Mouse (Mus musculus): ENCODE measurements around the gene Atf4. TPM values are rescaled to one million over a fixed set of nuclear protein-coding genes. Genes with fewer than 3 reads are reported as not detected.

The Atf4 gene
- polyA plus RNA-seq, 1 experiment from 2014 or later = 121 TPM

DNA sequence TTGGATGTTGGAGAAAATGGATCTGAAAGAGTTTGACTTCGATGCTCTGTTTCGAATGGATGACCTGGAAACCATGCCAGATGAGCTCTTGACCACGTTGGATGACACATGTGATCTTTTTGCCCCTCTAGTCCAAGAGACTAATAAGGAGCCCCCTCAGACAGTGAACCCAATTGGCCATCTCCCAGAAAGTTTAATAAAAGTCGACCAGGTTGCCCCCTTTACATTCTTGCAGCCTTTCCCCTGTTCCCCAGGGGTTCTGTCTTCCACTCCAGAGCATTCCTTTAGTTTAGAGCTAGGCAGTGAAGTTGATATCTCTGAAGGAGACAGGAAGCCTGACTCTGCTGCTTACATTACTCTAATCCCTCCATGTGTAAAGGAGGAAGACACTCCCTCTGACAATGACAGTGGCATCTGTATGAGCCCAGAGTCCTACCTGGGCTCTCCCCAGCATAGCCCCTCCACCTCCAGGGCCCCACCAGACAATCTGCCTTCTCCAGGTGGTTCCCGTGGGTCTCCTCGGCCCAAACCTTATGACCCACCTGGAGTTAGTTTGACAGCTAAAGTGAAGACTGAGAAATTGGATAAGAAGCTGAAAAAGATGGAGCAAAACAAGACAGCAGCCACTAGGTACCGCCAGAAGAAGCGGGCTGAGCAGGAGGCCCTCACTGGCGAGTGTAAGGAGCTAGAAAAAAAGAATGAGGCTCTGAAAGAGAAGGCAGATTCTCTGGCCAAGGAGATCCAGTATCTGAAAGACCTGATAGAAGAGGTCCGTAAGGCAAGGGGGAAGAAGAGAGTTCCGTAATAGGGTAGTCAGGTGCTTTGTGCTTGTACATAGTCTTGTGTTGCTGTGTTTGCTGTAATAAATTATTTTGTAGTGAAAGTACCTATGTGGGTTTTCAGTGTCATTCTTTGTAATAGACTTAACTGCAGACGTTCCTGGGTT, 1.9 kb downstream of the Atf4 start:
- WGBS = 49% methylated on average over 12 of the region's 12 CpGs
- H3K27ac ChIP-seq (ENCODE audit: low read length) = peak overlapping the region; percentile 98
- H3K4me2 ChIP-seq (ENCODE audit: low read depth, low read length) = peak overlapping the region; percentile 95

GRCm38 (mm10) chr15:80257602-80258239, 2.7 kb downstream of the Atf4 start:
- peaks cover 25% of the 10 kb centered on the region for H3K4me1 ChIP-seq (replicated peaks; ENCODE audit: control insufficient read depth, insufficient read depth, low read length)
- WGBS = 20% methylated on average over 4 of the region's 4 CpGs
- peaks cover 26% of the 10 kb centered on the region for H3K36me3 ChIP-seq (ENCODE audit: control insufficient read depth, insufficient read depth, low read length)
- no peak overlapping the region for H3K9ac ChIP-seq (ENCODE audit: low read length)
- no peak for ATAC-seq (ENCODE audit: low read depth)
- H3K27me3 ChIP-seq (ENCODE audit: control insufficient read depth, insufficient read depth, low read depth, low read length) = no peaks in the 10 kb centered on the region
- 0 out of 2 replicates have a peak overlapping the region, but pooled peaks have one; percentile 2 for H3K4me3 ChIP-seq (ENCODE audit: low read length)
- H3K9me3 ChIP-seq (ENCODE audit: control insufficient read depth, low read length) = no peaks in the 10 kb centered on the region
- H3K4me2 ChIP-seq (ENCODE audit: low read depth, low read length) = peak overlapping the region; percentile 95
- peak overlapping the region; percentile 48 for H3K27ac ChIP-seq (ENCODE audit: low read length)

More for the DNA sequence above, 1.9 kb downstream of the Atf4 start:
- H3K9me3 ChIP-seq (ENCODE audit: control insufficient read depth, low read length) = no peaks in the 10 kb centered on the region
- H3K4me3 ChIP-seq (ENCODE audit: low read length) = peak overlapping the region; percentile 99
- H3K4me1 ChIP-seq (replicated peaks; ENCODE audit: control insufficient read depth, insufficient read depth, low read length) = peaks cover 25% of the 10 kb centered on the region
- peak overlapping the region; percentile 100 for H3K9ac ChIP-seq (ENCODE audit: low read length)
- peaks cover 26% of the 10 kb centered on the region for H3K36me3 ChIP-seq (ENCODE audit: control insufficient read depth, insufficient read depth, low read length)
- no peak for ATAC-seq (ENCODE audit: low read depth)
- no peaks in the 10 kb centered on the region for H3K27me3 ChIP-seq (ENCODE audit: control insufficient read depth, insufficient read depth, low read depth, low read length)

- Histone ChIP-seq H3K27me3 (ENCODE audit: control insufficient read depth, insufficient read depth, low read depth, low read length) (no peaks in the 10 kb centered on the region), H3K4me1 (replicated peaks; ENCODE audit: control insufficient read depth, insufficient read depth, low read length) (peaks cover 31% of the 10 kb centered on the region), H3K4me2 (ENCODE audit: low read depth, low read length) (no peak overlapping the region), H3K9me3 (ENCODE audit: control insufficient read depth, low read length) (no peaks in the 10 kb centered on the region), H3K36me3 (ENCODE audit: control insufficient read depth, insufficient read depth, low read length) (peaks cover 26% of the 10 kb centered on the region), H3K4me3 (ENCODE audit: low read length) (0 out of 2 replicates have a peak overlapping the region, but pooled peaks have one; percentile 2), H3K27ac (ENCODE audit: low read length) (peak overlapping the region; percentile 48), H3K9ac (ENCODE audit: low read length) (no peak overlapping the region)
- 55% methylated on average over 11 of the region's 11 CpGs for WGBS
- ATAC-seq (ENCODE audit: low read depth) = no peak
Observed at GRCm38 (mm10) chr15:80258240-80259170, 3.5 kb downstream of the Atf4 start.

DNA sequence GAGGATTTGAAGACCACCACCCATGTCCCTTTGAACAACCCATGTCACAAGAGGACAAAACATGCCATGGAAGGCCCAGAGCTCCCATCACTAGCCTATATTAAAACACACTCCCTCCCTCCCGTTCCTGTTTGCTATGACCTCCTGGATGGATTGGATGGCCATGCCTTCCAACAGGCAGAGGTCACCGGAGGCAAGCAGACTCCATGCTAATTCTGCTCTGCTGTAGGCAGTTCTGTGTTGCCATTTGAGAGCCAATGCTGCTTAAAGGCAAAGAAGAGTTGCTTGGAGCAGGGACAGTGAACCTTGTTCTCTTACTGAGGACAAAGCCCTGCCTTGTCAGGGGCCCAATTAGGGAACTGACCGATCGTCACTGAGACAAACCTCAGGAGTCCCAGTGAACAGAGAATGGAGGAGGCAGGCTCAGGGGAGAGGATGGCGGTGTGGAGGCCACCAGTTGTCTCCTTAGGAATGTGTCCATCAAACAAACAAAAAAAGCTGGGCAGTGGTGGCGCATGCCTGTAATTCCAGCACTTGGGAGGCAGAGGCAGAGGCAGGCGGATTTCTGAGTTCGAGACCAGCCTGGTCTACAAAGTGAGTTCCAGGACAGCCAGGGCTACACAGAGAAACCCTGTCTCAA, 4.5 kb downstream of the Atf4 start:
- peaks cover 23% of the 10 kb centered on the region for H3K4me1 ChIP-seq (replicated peaks; ENCODE audit: control insufficient read depth, insufficient read depth, low read length)
- no peak for ATAC-seq (ENCODE audit: low read depth)
- H3K9ac ChIP-seq (ENCODE audit: low read length) = no peak overlapping the region
- H3K4me3 ChIP-seq (ENCODE audit: low read length) = no peak overlapping the region
- H3K27me3 ChIP-seq (ENCODE audit: control insufficient read depth, insufficient read depth, low read depth, low read length) = no peaks in the 10 kb centered on the region
- peaks cover 26% of the 10 kb centered on the region for H3K36me3 ChIP-seq (ENCODE audit: control insufficient read depth, insufficient read depth, low read length)
- 0 out of 2 replicates have a peak overlapping the region, but pooled peaks have one; percentile 20 for H3K27ac ChIP-seq (ENCODE audit: low read length)
- no peak overlapping the region for H3K4me2 ChIP-seq (ENCODE audit: low read depth, low read length)
- no peaks in the 10 kb centered on the region for H3K9me3 ChIP-seq (ENCODE audit: control insufficient read depth, low read length)
- WGBS = 73% methylated on average over 8 of the region's 8 CpGs

DNA sequence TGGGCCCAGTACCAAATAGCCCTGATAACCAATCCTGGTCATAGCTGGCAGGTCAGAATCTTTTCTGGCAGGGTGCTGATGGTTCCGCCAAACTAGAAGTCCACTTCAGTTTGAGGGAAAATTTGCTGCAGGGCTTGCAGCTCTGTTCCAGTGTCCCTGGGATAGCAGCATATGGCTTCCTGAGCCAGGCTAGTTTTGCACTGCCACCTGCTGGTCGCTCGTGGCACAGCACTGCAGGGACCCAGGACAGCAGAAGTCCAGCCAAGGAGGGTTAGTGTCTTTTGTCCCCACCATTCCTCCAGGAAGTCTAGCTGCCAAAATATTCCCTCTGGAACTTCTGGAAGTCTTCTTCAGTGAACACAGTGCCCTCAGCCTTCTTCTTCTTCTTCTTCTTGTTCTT, 5.7 kb downstream of the Atf4 start:
- no peak for ATAC-seq (ENCODE audit: low read depth)
- no peaks in the 10 kb centered on the region for H3K9me3 ChIP-seq (ENCODE audit: control insufficient read depth, low read length)
- no peak overlapping the region for H3K9ac ChIP-seq (ENCODE audit: low read length)
- 8% methylated on average over 3 of the region's 3 CpGs for WGBS
- no peak overlapping the region for H3K27ac ChIP-seq (ENCODE audit: low read length)
- peaks cover 26% of the 10 kb centered on the region for H3K36me3 ChIP-seq (ENCODE audit: control insufficient read depth, insufficient read depth, low read length)
- peaks cover 25% of the 10 kb centered on the region for H3K4me1 ChIP-seq (replicated peaks; ENCODE audit: control insufficient read depth, insufficient read depth, low read length)
- no peak overlapping the region for H3K4me2 ChIP-seq (ENCODE audit: low read depth, low read length)
- H3K27me3 ChIP-seq (ENCODE audit: control insufficient read depth, insufficient read depth, low read depth, low read length) = no peaks in the 10 kb centered on the region
- H3K4me3 ChIP-seq (ENCODE audit: low read length) = no peak overlapping the region

- H3K4me1 ChIP-seq (replicated peaks; ENCODE audit: control insufficient read depth, insufficient read depth, low read length) = peaks cover 25% of the 10 kb centered on the region
- no peak overlapping the region for H3K4me3 ChIP-seq (ENCODE audit: low read length)
- H3K4me2 ChIP-seq (ENCODE audit: low read depth, low read length) = no peak overlapping the region
- 73% methylated on average over 7 of the region's 7 CpGs for WGBS
- no peaks in the 10 kb centered on the region for H3K27me3 ChIP-seq (ENCODE audit: control insufficient read depth, insufficient read depth, low read depth, low read length)
- peaks cover 25% of the 10 kb centered on the region for H3K36me3 ChIP-seq (ENCODE audit: control insufficient read depth, insufficient read depth, low read length)
- H3K9me3 ChIP-seq (ENCODE audit: control insufficient read depth, low read length) = no peaks in the 10 kb centered on the region
- H3K27ac ChIP-seq (ENCODE audit: low read length) = no peak overlapping the region
- no peak overlapping the region for H3K9ac ChIP-seq (ENCODE audit: low read length)
- ATAC-seq (ENCODE audit: low read depth) = no peak
Observed at GRCm38 (mm10) chr15:80261100-80261499, 6.1 kb downstream of the Atf4 start.

DNA sequence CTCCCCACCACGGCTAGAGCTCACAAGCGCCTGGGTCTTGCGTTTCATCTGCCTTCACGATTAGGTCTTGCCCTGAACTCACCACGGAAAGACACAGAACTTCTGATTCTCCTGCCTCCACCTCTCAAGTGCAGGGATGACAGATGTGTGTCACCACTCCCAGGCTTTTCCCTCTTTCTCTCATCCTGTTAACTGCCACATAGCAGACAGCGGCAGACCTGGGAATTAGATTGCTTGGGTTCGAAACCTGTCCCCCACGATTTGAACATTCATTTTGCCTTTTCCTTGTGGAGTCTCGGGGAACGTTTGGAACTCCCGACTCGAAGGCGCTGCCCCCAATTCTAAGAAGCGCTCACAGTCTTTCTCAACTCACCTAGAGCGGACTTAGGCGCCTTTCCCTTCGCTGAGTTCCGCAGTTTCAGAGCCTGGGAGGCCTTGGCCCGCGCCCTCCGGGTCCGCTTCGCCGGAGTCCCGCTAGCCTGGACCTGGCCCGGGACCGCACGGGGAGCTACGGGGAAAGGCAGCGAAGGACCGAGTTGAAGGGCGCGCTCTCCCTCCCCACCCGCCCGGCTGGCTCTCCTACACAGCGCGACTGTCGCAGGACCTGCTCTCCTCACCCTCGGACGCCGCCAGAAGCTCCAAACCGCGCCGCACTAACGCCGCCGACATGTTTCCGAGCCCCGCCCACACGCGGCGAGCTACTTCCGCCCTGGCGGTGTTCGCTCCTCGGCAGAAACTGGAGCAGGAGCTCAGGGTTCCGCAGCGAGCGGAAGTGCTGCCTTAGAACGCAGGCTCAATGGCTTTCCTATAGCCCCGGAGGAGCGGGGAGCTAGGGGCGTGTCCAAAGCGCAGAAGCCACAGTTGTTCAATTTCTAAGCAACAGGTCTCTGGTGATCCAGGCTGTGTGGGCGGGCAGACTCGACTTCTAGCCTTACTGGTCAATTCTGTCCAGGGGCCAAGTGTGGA, 8.9 kb downstream of the Atf4 start, which contains the start of gene Rps19bp1:
Rps19bp1 (minus strand) TSS at position 706 of the 966 bp plus-strand sequence.
- Histone ChIP-seq H3K9me3 (ENCODE audit: control insufficient read depth, low read length) (no peaks in the 10 kb centered on the region), H3K27me3 (ENCODE audit: control insufficient read depth, insufficient read depth, low read depth, low read length) (no peaks in the 10 kb centered on the region), H3K36me3 (ENCODE audit: control insufficient read depth, insufficient read depth, low read length) (peaks cover 4% of the 10 kb centered on the region), H3K9ac (ENCODE audit: low read length) (peak within 1 kb of the TSS; percentile 90), H3K4me2 (ENCODE audit: low read depth, low read length) (peak within 1 kb of the TSS; percentile 92), H3K4me3 (ENCODE audit: low read length) (peak within 1 kb of the TSS; percentile 92), H3K27ac (ENCODE audit: low read length) (peak within 1 kb of the TSS; percentile 63), H3K4me1 (replicated peaks; ENCODE audit: control insufficient read depth, insufficient read depth, low read length) (peaks cover 10% of the 10 kb centered on the region)
- peak; percentile 94 for ATAC-seq (ENCODE audit: low read depth)
- WGBS = under 1% methylated on average over 66 of the region's 66 CpGs
